Mouse (Mus musculus): ENCODE measurements around the gene Pex6. TPM values are rescaled to one million over a fixed set of nuclear protein-coding genes. Genes with fewer than 3 reads are reported as not detected.

Gene Pex6
- polyA plus RNA-seq, 1 experiment from 2014 or later = 32.4 TPM

GRCm38 (mm10) chr17:46702100-46702499, 9.2 kb upstream of the Pex6 start:
- Histone ChIP-seq H3K4me3 (replicated peaks) (no peak overlapping the region), H3K9me3 (replicated peaks) (no peaks in the 10 kb centered on the region), H3K4me2 (replicated peaks) (no peak overlapping the region), H3K9ac (no peak overlapping the region), H3K27me3 (no peaks in the 10 kb centered on the region), H3K27ac (replicated peaks) (no peak overlapping the region; the same call in 1 of the 2 replicates), H3K4me1 (peaks cover 37% of the 10 kb centered on the region), H3K36me3 (peaks cover 20% of the 10 kb centered on the region; the same call in 1 of the 2 replicates)
- no peak for ATAC-seq (ENCODE audit: insufficient number of reproducible peaks, low FRiP score, low TSS enrichment, low read depth)
- WGBS = 81% methylated on average over 12 of the region's 12 CpGs

GRCm38 (mm10) chr17:46702506-46702905, 8.8 kb upstream of the Pex6 start:
- ATAC-seq (ENCODE audit: insufficient number of reproducible peaks, low FRiP score, low TSS enrichment, low read depth) = no peak
- Histone ChIP-seq H3K36me3 (peaks cover 19% of the 10 kb centered on the region; the same call in 1 of the 2 replicates), H3K27ac (replicated peaks) (no peak overlapping the region), H3K4me2 (replicated peaks) (peak overlapping the region; percentile 67), H3K9ac (0 out of 2 replicates have a peak overlapping the region, but pooled peaks have one; percentile 9), H3K9me3 (replicated peaks) (no peaks in the 10 kb centered on the region), H3K27me3 (no peaks in the 10 kb centered on the region), H3K4me3 (replicated peaks) (no peak overlapping the region), H3K4me1 (peaks cover 37% of the 10 kb centered on the region)
- 81% methylated on average over 5 of the region's 5 CpGs for WGBS

GRCm38 (mm10) chr17:46703971-46704886, 7.0 kb upstream of the Pex6 start:
- Histone ChIP-seq H3K9ac (peak overlapping the region; percentile 85), H3K4me3 (replicated peaks) (peak overlapping the region; percentile 97), H3K27ac (replicated peaks) (peak overlapping the region; percentile 90), H3K27me3 (no peaks in the 10 kb centered on the region), H3K4me1 (peaks cover 37% of the 10 kb centered on the region), H3K36me3 (peaks cover 8% of the 10 kb centered on the region; the same call in 1 of the 2 replicates), H3K4me2 (replicated peaks) (peak overlapping the region; percentile 67), H3K9me3 (replicated peaks) (no peaks in the 10 kb centered on the region)
- 4% methylated on average over 31 of the region's 41 CpGs for WGBS
- peak; percentile 76 for ATAC-seq (ENCODE audit: insufficient number of reproducible peaks, low FRiP score, low TSS enrichment, low read depth)

GRCm38 (mm10) chr17:46704887-46705835, 6.1 kb upstream of the Pex6 start, which contains the start of gene Ppp2r5d:
Gene Ppp2r5d (minus strand): TSS chr17:46705111.
- Histone ChIP-seq H3K4me1 (peaks cover 37% of the 10 kb centered on the region), H3K27me3 (no peaks in the 10 kb centered on the region), H3K4me3 (replicated peaks) (peak within 1 kb of the TSS; percentile 97), H3K9me3 (replicated peaks) (no peaks in the 10 kb centered on the region), H3K4me2 (replicated peaks) (peak within 1 kb of the TSS; percentile 67), H3K36me3 (0 out of 2 replicates have a peak, but pooled peaks cover under 1% of the 10 kb centered on the region), H3K9ac (peak within 1 kb of the TSS; percentile 85), H3K27ac (replicated peaks) (peak within 1 kb of the TSS; percentile 91)
- ATAC-seq (ENCODE audit: insufficient number of reproducible peaks, low FRiP score, low TSS enrichment, low read depth) = peak; percentile 93
- WGBS = under 1% methylated on average over 48 of the region's 48 CpGs

GRCm38 (mm10) chr17:46706375-46707089, 4.7 kb upstream of the Pex6 start:
- Histone ChIP-seq H3K4me2 (replicated peaks) (no peak overlapping the region), H3K9ac (no peak overlapping the region), H3K4me1 (peaks cover 30% of the 10 kb centered on the region), H3K27ac (replicated peaks) (no peak overlapping the region), H3K27me3 (no peaks in the 10 kb centered on the region), H3K4me3 (replicated peaks) (no peak overlapping the region), H3K9me3 (replicated peaks) (no peaks in the 10 kb centered on the region), H3K36me3 (no peaks in the 10 kb centered on the region)
- WGBS = 87% methylated on average over 14 of the region's 14 CpGs
- no peak for ATAC-seq (ENCODE audit: insufficient number of reproducible peaks, low FRiP score, low TSS enrichment, low read depth)

GRCm38 (mm10) chr17:46711612-46712271, 479 bp downstream of the Pex6 start:
- peak overlapping the region; percentile 80 for H3K27ac ChIP-seq (replicated peaks)
- H3K27me3 ChIP-seq = no peaks in the 10 kb centered on the region
- no peaks in the 10 kb centered on the region for H3K9me3 ChIP-seq (replicated peaks)
- H3K4me2 ChIP-seq (replicated peaks) = peak overlapping the region; percentile 96
- ATAC-seq (ENCODE audit: insufficient number of reproducible peaks, low FRiP score, low TSS enrichment, low read depth) = peak; percentile 50
- peaks cover 14% of the 10 kb centered on the region for H3K4me1 ChIP-seq
- under 1% methylated on average over 76 of the region's 76 CpGs for WGBS
- peak overlapping the region; percentile 92 for H3K9ac ChIP-seq
- peaks cover 25% of the 10 kb centered on the region for H3K36me3 ChIP-seq
- H3K4me3 ChIP-seq (replicated peaks) = peak overlapping the region; percentile 99

GRCm38 (mm10) chr17:46712442-46712841, 1.2 kb downstream of the Pex6 start:
- Histone ChIP-seq H3K4me2 (replicated peaks) (peak overlapping the region; percentile 96), H3K4me1 (peaks cover 14% of the 10 kb centered on the region), H3K36me3 (peaks cover 29% of the 10 kb centered on the region), H3K9ac (peak overlapping the region; percentile 92), H3K27me3 (no peaks in the 10 kb centered on the region), H3K9me3 (replicated peaks) (no peaks in the 10 kb centered on the region), H3K27ac (replicated peaks) (no peak overlapping the region), H3K4me3 (replicated peaks) (peak overlapping the region; percentile 99)
- no peak for ATAC-seq (ENCODE audit: insufficient number of reproducible peaks, low FRiP score, low TSS enrichment, low read depth)
- WGBS = 67% methylated on average over 7 of the region's 7 CpGs

- Histone ChIP-seq H3K4me1 (peaks cover 14% of the 10 kb centered on the region), H3K27ac (replicated peaks) (no peak overlapping the region), H3K27me3 (no peaks in the 10 kb centered on the region), H3K36me3 (peaks cover 33% of the 10 kb centered on the region), H3K4me3 (replicated peaks) (no peak overlapping the region), H3K9me3 (replicated peaks) (no peaks in the 10 kb centered on the region), H3K4me2 (replicated peaks) (no peak overlapping the region), H3K9ac (no peak overlapping the region)
- WGBS = 87% methylated on average over 9 of the region's 9 CpGs
- ATAC-seq (ENCODE audit: insufficient number of reproducible peaks, low FRiP score, low TSS enrichment, low read depth) = no peak
Measured at GRCm38 (mm10) chr17:46713849-46714248, 2.6 kb downstream of the Pex6 start.

GRCm38 (mm10) chr17:46714756-46715481, 3.7 kb downstream of the Pex6 start:
- no peak for ATAC-seq (ENCODE audit: insufficient number of reproducible peaks, low FRiP score, low TSS enrichment, low read depth)
- Histone ChIP-seq H3K27ac (replicated peaks) (no peak overlapping the region), H3K9me3 (replicated peaks) (no peaks in the 10 kb centered on the region), H3K27me3 (no peaks in the 10 kb centered on the region), H3K9ac (no peak overlapping the region), H3K4me3 (replicated peaks) (no peak overlapping the region), H3K4me1 (peaks cover 14% of the 10 kb centered on the region), H3K4me2 (replicated peaks) (no peak overlapping the region), H3K36me3 (peaks cover 33% of the 10 kb centered on the region)
- 94% methylated on average over 11 of the region's 11 CpGs for WGBS

- Histone ChIP-seq H3K4me1 (no peaks in the 10 kb centered on the region), H3K9ac (no peak overlapping the region), H3K27ac (replicated peaks) (no peak overlapping the region), H3K27me3 (no peaks in the 10 kb centered on the region), H3K4me2 (replicated peaks) (no peak overlapping the region), H3K4me3 (replicated peaks) (no peak overlapping the region), H3K9me3 (replicated peaks) (no peaks in the 10 kb centered on the region), H3K36me3 (peaks cover 69% of the 10 kb centered on the region)
- ATAC-seq (ENCODE audit: insufficient number of reproducible peaks, low FRiP score, low TSS enrichment, low read depth) = no peak
- 87% methylated on average over 7 of the region's 7 CpGs for WGBS
Measured at GRCm38 (mm10) chr17:46721077-46721476, 9.8 kb downstream of the Pex6 start.

Measured in embryonic facial prominence, embryonic 15.5 days (tissue).